Mouse (Mus musculus): ENCODE measurements around the gene Xpnpep1. TPM values are rescaled to one million over a fixed set of nuclear protein-coding genes. Genes with fewer than 3 reads are reported as not detected.

Xpnpep1 gene
- total and polyA plus RNA-seq, 3 experiments, result 82.8 to 99.6 (median 96.0) TPM

DNA sequence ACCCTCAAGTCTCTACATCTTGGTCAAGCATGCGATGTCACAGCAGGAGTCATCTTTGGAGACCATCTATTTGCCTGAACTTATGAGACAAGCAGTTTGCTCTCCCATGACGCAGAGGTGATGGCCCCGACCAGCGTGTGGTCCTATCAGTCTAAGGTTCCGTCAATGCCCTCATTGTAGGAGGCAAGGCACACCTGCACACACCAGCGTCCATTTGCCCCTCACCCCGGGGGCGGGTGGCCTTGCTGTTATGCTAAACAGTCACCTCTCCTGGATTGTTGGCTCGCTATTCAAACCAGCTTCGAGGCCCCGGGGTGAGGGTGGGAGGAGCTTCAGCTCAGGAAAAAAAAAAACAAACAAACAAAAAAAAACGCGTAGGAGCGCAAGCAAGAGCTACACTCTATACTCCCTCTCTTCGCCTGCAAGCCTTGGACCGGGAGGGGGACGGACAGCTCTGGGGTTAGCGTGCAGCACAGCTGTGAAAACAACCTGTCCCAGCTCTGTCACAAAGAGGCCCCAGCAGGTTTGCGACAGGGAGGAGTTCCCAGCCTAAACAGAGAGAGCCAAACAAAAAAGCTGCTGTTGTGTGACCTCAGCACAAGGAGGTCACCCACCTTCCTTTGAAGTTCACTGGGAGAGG lies 12.1 kb upstream of the Xpnpep1 start:
- Histone ChIP-seq H3K36me3 (replicated peaks in 1 of 2; ENCODE audit: control insufficient read depth in 1 of 2, insufficient read depth in 1 of 2, low read length in 1 of 2) (no peaks in the 10 kb centered on the region), H3K9ac (ENCODE audit: insufficient read depth, low read depth) (no peak overlapping the region), H3K27ac (ENCODE audit: insufficient read depth, low read depth) (no peak overlapping the region), H3K4me3 (replicated peaks in 1 of 3; ENCODE audit: low read depth in 2 of 3, low read length in 2 of 3, poor library complexity in 1 of 3) (no peak overlapping the region), H3K27me3 (replicated peaks) (no peaks in the 10 kb centered on the region), H3K9me3 (replicated peaks; ENCODE audit: low read length) (no peaks in the 10 kb centered on the region), H3K4me2 (ENCODE audit: insufficient read depth, low read depth, poor library complexity, severe bottlenecking) (no peak overlapping the region), H3K79me2 (replicated peaks; ENCODE audit: control insufficient read depth, extremely low read depth, insufficient read depth, poor library complexity, severe bottlenecking) (no peaks in the 10 kb centered on the region), H3K4me1 (ENCODE audit: control insufficient read depth in 1 of 2, insufficient read depth in 2 of 2) (peaks cover 0 to 5% of the 10 kb centered on the region in 2 experiments; a peak in 1 of 4 replicates)
- dilution Hi-C loops (cut with MboI; ENCODE audit: extremely low pct_ligation_motif_present, extremely low pct_unique_long_range_greater_than_20kb, low sequenced_read_pairs) (no loop called here), in situ Hi-C loops (cut with MboI; ENCODE audit: low pct_ligation_motif_present, low pct_unique_long_range_greater_than_20kb, low sequenced_read_pairs) (no loop called here)
- DNase-seq (ENCODE audit: extremely low read depth), result no peak
- TF ChIP-seq UBTF (IDR thresholded peaks at IDR 0.05; ENCODE audit: low read depth, low read length) (no peak), MEF2A (IDR thresholded peaks at IDR 0.05; ENCODE audit: borderline replicate concordance, low read depth, low read length) (no peak), CTCF (conservative IDR thresholded peaks at IDR 0.05 in 1 of 2, IDR thresholded peaks at IDR 0.05 in 1 of 2; ENCODE audit: low read depth in 2 of 2, low read length in 2 of 2) (no peak), EP300 (IDR thresholded peaks at IDR 0.05; ENCODE audit: low read length) (no peak), ZMIZ1 (IDR thresholded peaks at IDR 0.05; ENCODE audit: low read depth, low read length) (no peak), POLR2A (IDR thresholded peaks at IDR 0.05; ENCODE audit: low read depth, low read length) (no peak), MXI1 (IDR thresholded peaks at IDR 0.05; ENCODE audit: low read depth, low read length) (no peak), USF1 (IDR thresholded peaks at IDR 0.05; ENCODE audit: low read depth, low read length) (no peak), GABPA (IDR thresholded peaks at IDR 0.05; ENCODE audit: insufficient replicate concordance, low read depth, low read length) (no peak), BHLHE40 (IDR thresholded peaks at IDR 0.05; ENCODE audit: low read depth, low read length) (no peak), MAX (IDR thresholded peaks at IDR 0.05; ENCODE audit: low read length) (no peak), ZNF384 (IDR thresholded peaks at IDR 0.05; ENCODE audit: low read depth, low read length) (no peak), USF2 (conservative IDR thresholded peaks at IDR 0.05; ENCODE audit: low read depth, low read length) (no peak), MYC (IDR thresholded peaks at IDR 0.05; ENCODE audit: low read depth, low read length) (no peak)

DNA sequence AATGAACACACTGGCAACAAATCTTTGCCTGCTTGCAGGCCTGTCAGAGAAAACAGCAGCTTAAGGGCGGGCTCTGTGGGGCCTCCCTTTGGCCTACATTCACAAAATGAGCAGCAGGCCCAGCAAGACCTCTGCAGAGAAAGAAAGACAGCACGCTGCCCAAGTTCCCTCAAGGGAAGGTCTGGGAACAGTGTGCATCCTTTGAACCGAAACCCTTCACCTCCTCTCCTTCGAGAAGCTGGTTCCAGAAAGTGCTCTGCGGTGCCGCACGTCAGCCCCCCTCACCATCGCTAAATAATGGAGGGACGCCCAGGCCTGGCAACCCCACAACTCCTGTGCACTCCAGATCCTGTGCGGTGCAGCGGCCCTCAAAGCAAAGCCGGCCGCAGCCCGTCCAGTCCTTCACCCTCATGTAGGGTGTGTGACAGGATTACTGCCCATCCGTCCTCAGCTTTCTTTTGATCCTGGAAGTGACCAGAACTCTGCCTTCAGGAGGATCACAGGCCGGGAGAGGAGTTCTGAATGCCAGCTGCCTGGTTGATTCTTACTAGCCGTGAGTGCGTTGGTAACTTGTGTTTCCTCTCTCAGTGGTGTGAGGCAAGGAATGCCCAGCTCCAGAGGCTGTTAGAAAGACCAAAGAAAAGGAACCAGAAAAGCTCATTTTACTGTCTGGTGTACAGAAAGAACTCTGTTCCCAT lies 11.4 kb upstream of the Xpnpep1 start:
- TF ChIP-seq MAX (IDR thresholded peaks at IDR 0.05; ENCODE audit: low read length), result no peak
- no peak for TF ChIP-seq ZKSCAN1 (IDR thresholded peaks at IDR 0.05; ENCODE audit: borderline replicate concordance, low read depth, low read length)
- no peak for TF ChIP-seq MEF2A (IDR thresholded peaks at IDR 0.05; ENCODE audit: borderline replicate concordance, low read depth, low read length)
- no peak for TF ChIP-seq NELFE (IDR thresholded peaks at IDR 0.05; ENCODE audit: low read depth, low read length)
- no peak for TF ChIP-seq RAD21 (IDR thresholded peaks at IDR 0.05; ENCODE audit: low read depth, low read length)
- no peak for TF ChIP-seq KAT2A (IDR thresholded peaks at IDR 0.05; ENCODE audit: insufficient replicate concordance, low read length)
- no peak for TF ChIP-seq JUND (conservative IDR thresholded peaks at IDR 0.05; ENCODE audit: low read depth, low read length)
- TF ChIP-seq IRF4 (IDR thresholded peaks at IDR 0.05; ENCODE audit: low read depth, low read length), result no peak
- no peak for TF ChIP-seq JUN (IDR thresholded peaks at IDR 0.05; ENCODE audit: insufficient read depth, low read depth, low read length)
- TF ChIP-seq EP300 (IDR thresholded peaks at IDR 0.05; ENCODE audit: low read length), result no peak
- no peak for TF ChIP-seq HCFC1 (IDR thresholded peaks at IDR 0.05; ENCODE audit: low read depth, low read length)
- no peak for TF ChIP-seq USF1 (IDR thresholded peaks at IDR 0.05; ENCODE audit: low read depth, low read length)
- TF ChIP-seq CTCF (conservative IDR thresholded peaks at IDR 0.05 in 1 of 2, IDR thresholded peaks at IDR 0.05 in 1 of 2; ENCODE audit: low read depth in 2 of 2, low read length in 2 of 2), result no peak
- no peak for TF ChIP-seq MAZ (IDR thresholded peaks at IDR 0.05; ENCODE audit: low read depth, low read length)
- TF ChIP-seq SIN3A (IDR thresholded peaks at IDR 0.05; ENCODE audit: low read length), result no peak
- no peak for TF ChIP-seq SMC3 (IDR thresholded peaks at IDR 0.05; ENCODE audit: low read depth, low read length)
- no peak for TF ChIP-seq TCF12 (IDR thresholded peaks at IDR 0.05; ENCODE audit: low read depth, low read length)
- no peak for TF ChIP-seq E2F4 (IDR thresholded peaks at IDR 0.05; ENCODE audit: insufficient replicate concordance, low read depth, low read length)
- no peak for TF ChIP-seq ZNF384 (IDR thresholded peaks at IDR 0.05; ENCODE audit: low read depth, low read length)
- no peak for TF ChIP-seq GABPA (IDR thresholded peaks at IDR 0.05; ENCODE audit: insufficient replicate concordance, low read depth, low read length)
- H3K9ac ChIP-seq (ENCODE audit: insufficient read depth, low read depth), result no peak overlapping the region
- H3K4me1 ChIP-seq (ENCODE audit: control insufficient read depth in 1 of 2, insufficient read depth in 2 of 2), result peaks cover 0 to 5% of the 10 kb centered on the region in 2 experiments; a peak in 1 of 4 replicates
- H3K79me2 ChIP-seq (replicated peaks; ENCODE audit: control insufficient read depth, extremely low read depth, insufficient read depth, poor library complexity, severe bottlenecking), result no peaks in the 10 kb centered on the region
- no peaks in the 10 kb centered on the region for H3K36me3 ChIP-seq (replicated peaks in 1 of 2; ENCODE audit: control insufficient read depth in 1 of 2, insufficient read depth in 1 of 2, low read length in 1 of 2)
- no peak overlapping the region for H3K27ac ChIP-seq (ENCODE audit: insufficient read depth, low read depth)
- no peak overlapping the region for H3K4me2 ChIP-seq (ENCODE audit: insufficient read depth, low read depth, poor library complexity, severe bottlenecking)
- H3K4me3 ChIP-seq (replicated peaks in 1 of 3; ENCODE audit: low read depth in 2 of 3, low read length in 2 of 3, poor library complexity in 1 of 3), result no peak overlapping the region
- DNase-seq (ENCODE audit: extremely low read depth), result no peak
- no peaks in the 10 kb centered on the region for H3K27me3 ChIP-seq (replicated peaks)
- dilution Hi-C loops (cut with MboI; ENCODE audit: extremely low pct_ligation_motif_present, extremely low pct_unique_long_range_greater_than_20kb, low sequenced_read_pairs), result no loop called here
- H3K9me3 ChIP-seq (replicated peaks; ENCODE audit: low read length), result peaks cover 2% of the 10 kb centered on the region
- in situ Hi-C loops (cut with MboI; ENCODE audit: low pct_ligation_motif_present, low pct_unique_long_range_greater_than_20kb, low sequenced_read_pairs), result no loop called here
